Comparison of ENCODE assay signal across 31 mouse cellular contexts in genomic region chr13:96451386-96452140, GRCm38 (mm10). TPM values are rescaled to one million over a fixed set of nuclear protein-coding genes. Genes with fewer than 3 reads are reported as not detected.
DNase-seq lines count a peak whose midpoint lies in the region; ATAC-seq and TF ChIP-seq lines count a peak whose summit lies in the region.
"Had no signal": no experiment of that assay in that cellular context is flagged by ENCODE, and none has a peak within 500 bp of the region (broad histone marks: within the 10 kb centered on the region; RNA-seq: fewer than 3 reads in every experiment).

No protein-coding gene starts in this region.

- no peak overlapping the region for H3K27ac ChIP-seq in kidney, postnatal 0 days
- H3K27ac ChIP-seq in intestine, embryonic 14.5 days (ENCODE audit: low read depth), result peak overlapping the region; percentile 54; the same call in 1 of the 2 replicates
- peak overlapping the region; percentile 46; the same call in 1 of the 2 replicates for H3K27ac ChIP-seq in stomach, embryonic 14.5 days (ENCODE audit: low read length)
- H3K27ac ChIP-seq in forebrain, embryonic 13.5 days, result no peak overlapping the region
- H3K27ac ChIP-seq: forebrain, embryonic 15.5 days; hindbrain, embryonic 13.5 days; limb, embryonic 12.5 days; liver, embryonic 13.5 days had no signal

- no peak overlapping the region for H3K4me3 ChIP-seq in kidney, postnatal 0 days (replicated peaks; ENCODE audit: low read depth, low read length)
- no peak overlapping the region for H3K4me3 ChIP-seq in intestine, embryonic 14.5 days (ENCODE audit: low read depth, low read length)
- no peak overlapping the region for H3K4me3 ChIP-seq in stomach, embryonic 14.5 days (ENCODE audit: low read depth, low read length)
- no peak overlapping the region for H3K4me3 ChIP-seq in forebrain, embryonic 13.5 days
- H3K4me3 ChIP-seq: forebrain, embryonic 15.5 days; hindbrain, embryonic 13.5 days; limb, embryonic 12.5 days; liver, embryonic 13.5 days had no signal

- no peaks in the 10 kb centered on the region for H3K27me3 ChIP-seq in kidney, postnatal 0 days (ENCODE audit: insufficient read depth, low read length)
- H3K27me3 ChIP-seq in intestine, embryonic 14.5 days (replicated peaks; ENCODE audit: control insufficient read depth, insufficient read depth, low read length), result no peaks in the 10 kb centered on the region
- H3K27me3 ChIP-seq in stomach, embryonic 14.5 days (ENCODE audit: control insufficient read depth, insufficient read depth, low read length), result no peaks in the 10 kb centered on the region
- no peaks in the 10 kb centered on the region for H3K27me3 ChIP-seq in forebrain, embryonic 13.5 days
- H3K27me3 ChIP-seq: forebrain, embryonic 15.5 days; hindbrain, embryonic 13.5 days; limb, embryonic 12.5 days; liver, embryonic 13.5 days had no signal

- WGBS in kidney, postnatal 0 days, result 76% methylated on average over 11 of the region's 11 CpGs
- 82% methylated on average over 11 of the region's 11 CpGs for WGBS in intestine, embryonic 14.5 days
- 78% methylated on average over 11 of the region's 11 CpGs for WGBS in stomach, embryonic 14.5 days
- WGBS in forebrain, embryonic 13.5 days, result 92% methylated on average over 11 of the region's 11 CpGs

- ATAC-seq in kidney, postnatal 0 days (replicated peaks; ENCODE audit: low FRiP score, low read depth), result 0 out of 2 replicates have a peak, but pooled peaks have one; percentile 43
- no peak for ATAC-seq in intestine, embryonic 14.5 days (replicated peaks; ENCODE audit: low FRiP score, low TSS enrichment, low read depth)
- ATAC-seq in stomach, embryonic 14.5 days (ENCODE audit: insufficient number of reproducible peaks, insufficient read depth, low FRiP score, low read depth), result no peak
- no peak for ATAC-seq in forebrain, embryonic 13.5 days
- ATAC-seq: CD4-positive, CD25-positive, alpha-beta regulatory T cell, adult 4 months; forebrain, embryonic 15.5 days had no signal

- H3K4me1 ChIP-seq in kidney, postnatal 0 days (replicated peaks; ENCODE audit: insufficient read depth, low read length), result no peaks in the 10 kb centered on the region
- H3K4me1 ChIP-seq in intestine, embryonic 14.5 days (replicated peaks; ENCODE audit: control insufficient read depth, insufficient read depth, low read length), result no peaks in the 10 kb centered on the region
- 0 out of 2 replicates have a peak, but pooled peaks cover 3% of the 10 kb centered on the region for H3K4me1 ChIP-seq in stomach, embryonic 14.5 days (ENCODE audit: control insufficient read depth, insufficient read depth, low read length)
- no peaks in the 10 kb centered on the region for H3K4me1 ChIP-seq in forebrain, embryonic 13.5 days
- H3K4me1 ChIP-seq: forebrain, embryonic 15.5 days; hindbrain, embryonic 13.5 days; limb, embryonic 12.5 days; liver, embryonic 13.5 days had no signal

- no peaks in the 10 kb centered on the region for H3K36me3 ChIP-seq in kidney, postnatal 0 days (ENCODE audit: insufficient read depth, low read length)
- H3K36me3 ChIP-seq in intestine, embryonic 14.5 days (ENCODE audit: control insufficient read depth, insufficient read depth, low read length), result no peaks in the 10 kb centered on the region
- H3K36me3 ChIP-seq in stomach, embryonic 14.5 days (ENCODE audit: control insufficient read depth, insufficient read depth, low read length), result no peaks in the 10 kb centered on the region
- H3K36me3 ChIP-seq in forebrain, embryonic 13.5 days (ENCODE audit: poor library complexity, severe bottlenecking), result no peaks in the 10 kb centered on the region
- H3K36me3 ChIP-seq: forebrain, embryonic 15.5 days; hindbrain, embryonic 13.5 days; limb, embryonic 12.5 days; liver, embryonic 13.5 days had no signal

- no peak for TF ChIP-seq CTCF in kidney, postnatal 0 days (IDR thresholded peaks at IDR 0.05; ENCODE audit: low read depth)

- H3K9me3 ChIP-seq in kidney, postnatal 0 days (replicated peaks; ENCODE audit: low read length), result no peaks in the 10 kb centered on the region
- no peaks in the 10 kb centered on the region for H3K9me3 ChIP-seq in intestine, embryonic 14.5 days (ENCODE audit: control insufficient read depth, low read length)
- no peaks in the 10 kb centered on the region for H3K9me3 ChIP-seq in stomach, embryonic 14.5 days (ENCODE audit: control insufficient read depth, low read depth, low read length)
- no peaks in the 10 kb centered on the region for H3K9me3 ChIP-seq in forebrain, embryonic 13.5 days (replicated peaks)
- H3K9me3 ChIP-seq: forebrain, embryonic 15.5 days; hindbrain, embryonic 13.5 days; limb, embryonic 12.5 days; liver, embryonic 13.5 days had no signal

- H3K4me2 ChIP-seq in kidney, postnatal 0 days (ENCODE audit: low read length), result no peak overlapping the region
- no peak overlapping the region for H3K4me2 ChIP-seq in intestine, embryonic 14.5 days (ENCODE audit: low read length)
- no peak overlapping the region for H3K4me2 ChIP-seq in stomach, embryonic 14.5 days (replicated peaks; ENCODE audit: low read depth, low read length)
- no peak overlapping the region for H3K4me2 ChIP-seq in forebrain, embryonic 13.5 days
- H3K4me2 ChIP-seq: forebrain, embryonic 15.5 days; hindbrain, embryonic 13.5 days; limb, embryonic 12.5 days; liver, embryonic 13.5 days; lung, embryonic 14.5 days; midbrain, embryonic 11.5 days had no signal

- intact Hi-C loops in heart, postnatal 10 days (cut with DNase I), result no loop called here

- DNase-seq in heart, adult 11 months, result peak; percentile 85
- no peak for DNase-seq in heart, postnatal 10 days
- DNase-seq in kidney, postnatal 0 days (ENCODE audit: low spot score), result no peak
- no peak for DNase-seq in kidney, postnatal 10 days
- no peak for DNase-seq in intestine, embryonic 14.5 days (ENCODE audit: low spot score)
- no peak for DNase-seq in ovary, adult 18-20 months (ENCODE audit: low spot score)
- DNase-seq: adrenal gland, postnatal 14 days; cerebellum, adult 9-10 months; layer of hippocampus, postnatal 36 days; liver, embryonic 13.5 days; thymus, postnatal 25 days had no signal

- H3K9ac ChIP-seq in kidney, postnatal 0 days (ENCODE audit: low read depth, low read length), result no peak overlapping the region
- no peak overlapping the region for H3K9ac ChIP-seq in intestine, embryonic 14.5 days (ENCODE audit: low read length)
- H3K9ac ChIP-seq in stomach, embryonic 14.5 days (replicated peaks; ENCODE audit: low read depth, low read length), result no peak overlapping the region
- H3K9ac ChIP-seq in forebrain, embryonic 13.5 days, result no peak overlapping the region
- H3K9ac ChIP-seq: forebrain, embryonic 15.5 days; hindbrain, embryonic 13.5 days; limb, embryonic 12.5 days; liver, embryonic 13.5 days; lung, embryonic 14.5 days had no signal

RNA-seq across cellular contexts. Expression of gene Ankdd1b, which starts 19.4 kb away (rescaled TPM):
- under 1 TPM; 0.41 to 0.97 TPM for total RNA-seq in heart, postnatal 10 days (2021)
- polyA plus RNA-seq in kidney, postnatal 0 days (2015; fragmentation: Nextera tagmentation; extraction: Ambion mirVana), result 0.22 and 0.32 TPM in 2 replicates
- polyA plus RNA-seq in intestine, embryonic 14.5 days (2014; fragmentation: Nextera tagmentation; extraction: Ambion mirVana), result 0.16 and 0.23 TPM in 2 replicates
- 0.15 and 0.33 TPM in 2 replicates for polyA plus RNA-seq in stomach, embryonic 14.5 days (2014; fragmentation: Nextera tagmentation; extraction: Ambion mirVana)
- polyA plus RNA-seq in forebrain, embryonic 13.5 days (2015; fragmentation: Nextera tagmentation; extraction: Ambion mirVana), result not detected in 2 replicates
- total RNA-seq: gastrocnemius, postnatal 25 days had no signal
- polyA plus RNA-seq: CD4-positive, CD25-positive, alpha-beta regulatory T cell, adult 4 months; forebrain, embryonic 15.5 days; liver, embryonic 13.5 days; lung, embryonic 14.5 days; midbrain, embryonic 11.5 days; midbrain, postnatal 0 days; neural tube, embryonic 14.5 days; small intestine, adult 2 months had no signal

RNA-seq across cellular contexts. Expression of gene Gm17622, which starts 39.0 kb away (rescaled TPM):
- total RNA-seq in heart, postnatal 10 days (2021), result not detected
- not detected in 2 replicates for polyA plus RNA-seq in kidney, postnatal 0 days (2015; fragmentation: Nextera tagmentation; extraction: Ambion mirVana)
- not detected in 2 replicates for polyA plus RNA-seq in intestine, embryonic 14.5 days (2014; fragmentation: Nextera tagmentation; extraction: Ambion mirVana)
- not detected in 2 replicates for polyA plus RNA-seq in stomach, embryonic 14.5 days (2014; fragmentation: Nextera tagmentation; extraction: Ambion mirVana)
- not detected in 2 replicates for polyA plus RNA-seq in forebrain, embryonic 13.5 days (2015; fragmentation: Nextera tagmentation; extraction: Ambion mirVana)
- total RNA-seq: adrenal gland, postnatal 14 days; gastrocnemius, postnatal 25 days; heart, adult 8-10 months; heart, postnatal 14 days; layer of hippocampus, adult 18-20 months; layer of hippocampus, postnatal 36 days; left cerebral cortex, postnatal 10 days; megakaryocyte progenitor cell, adult 5-6 weeks; midbrain, postnatal 0 days had no signal
- polyA plus RNA-seq: brain, embryonic 14.5 days; CD4-positive, CD25-positive, alpha-beta regulatory T cell, adult 4 months; embryonic facial prominence, embryonic 14.5 days; forebrain, embryonic 15.5 days; hindbrain, embryonic 13.5 days; kidney, embryonic 14.5 days; limb, embryonic 12.5 days; liver, embryonic 13.5 days; lung, embryonic 14.5 days; midbrain, embryonic 11.5 days; midbrain, postnatal 0 days; neural tube, embryonic 14.5 days; small intestine, adult 2 months had no signal

Comparison
In these comparisons a context has a peak if more than half of its experiments do, and no peak if none do; other contexts are left out.
1. H3K27ac ChIP-seq: peak in intestine, embryonic 14.5 days (single experiment) and stomach, embryonic 14.5 days (single experiment); none in kidney, postnatal 0 days (single experiment) and forebrain, embryonic 13.5 days (single experiment).